Mouse (Mus musculus): Measurements from ENCODE around the gene Mfsd14a. TPM values are rescaled to one million over a fixed set of nuclear protein-coding genes. Genes with fewer than 3 reads are reported as not detected.

The Mfsd14a gene
- polyA plus RNA-seq, 1 experiment from 2014 or later = 67.4 TPM

- Histone ChIP-seq H3K27me3 (replicated peaks; ENCODE audit: control insufficient read depth, insufficient read depth, low read length) (no peaks in the 10 kb centered on the region), H3K4me2 (no peak overlapping the region), H3K4me3 (ENCODE audit: low read depth, low read length) (no peak overlapping the region), H3K9ac (ENCODE audit: low read depth, low read length) (no peak overlapping the region), H3K9me3 (ENCODE audit: control insufficient read depth, low read length) (no peaks in the 10 kb centered on the region), H3K27ac (ENCODE audit: low read depth, low read length) (no peak overlapping the region), H3K36me3 (ENCODE audit: control insufficient read depth, insufficient read depth, low read length) (peaks cover 15% of the 10 kb centered on the region; the same call in 1 of the 2 replicates), H3K4me1 (replicated peaks; ENCODE audit: control insufficient read depth, insufficient read depth, low read length) (no peaks in the 10 kb centered on the region)
- 87% methylated on average over 1 of the region's 1 CpGs for WGBS
- ATAC-seq (replicated peaks; ENCODE audit: low FRiP score) (no peak), DNase-seq (ENCODE audit: low spot score) (no peak)
These were observed 31.0 kb downstream of the Mfsd14a start for GRCm38 (mm10) chr3:116631459-116631858.

GRCm38 (mm10) chr3:116622641-116623040 lies 39.8 kb downstream of the Mfsd14a start:
- Histone ChIP-seq H3K4me1 (replicated peaks; ENCODE audit: control insufficient read depth, insufficient read depth, low read length) (no peaks in the 10 kb centered on the region), H3K9ac (ENCODE audit: low read depth, low read length) (no peak overlapping the region), H3K9me3 (ENCODE audit: control insufficient read depth, low read length) (no peaks in the 10 kb centered on the region), H3K4me3 (ENCODE audit: low read depth, low read length) (no peak overlapping the region), H3K27me3 (replicated peaks; ENCODE audit: control insufficient read depth, insufficient read depth, low read length) (no peaks in the 10 kb centered on the region), H3K27ac (ENCODE audit: low read depth, low read length) (no peak overlapping the region), H3K4me2 (no peak overlapping the region), H3K36me3 (ENCODE audit: control insufficient read depth, insufficient read depth, low read length) (peaks cover 21% of the 10 kb centered on the region)
- no peak for ATAC-seq (replicated peaks; ENCODE audit: low FRiP score)
- WGBS = 92% methylated on average over 7 of the region's 7 CpGs
- DNase-seq (ENCODE audit: low spot score) = no peak

- no peak overlapping the region for H3K4me2 ChIP-seq
- no peak overlapping the region for H3K9ac ChIP-seq (ENCODE audit: low read depth, low read length)
- 74% methylated on average over 7 of the region's 7 CpGs for WGBS
- no peaks in the 10 kb centered on the region for H3K4me1 ChIP-seq (replicated peaks; ENCODE audit: control insufficient read depth, insufficient read depth, low read length)
- peaks cover 21% of the 10 kb centered on the region for H3K36me3 ChIP-seq (ENCODE audit: control insufficient read depth, insufficient read depth, low read length)
- no peaks in the 10 kb centered on the region for H3K9me3 ChIP-seq (ENCODE audit: control insufficient read depth, low read length)
- H3K4me3 ChIP-seq (ENCODE audit: low read depth, low read length) = no peak overlapping the region
- DNase-seq (ENCODE audit: low spot score) (no peak), ATAC-seq (replicated peaks; ENCODE audit: low FRiP score) (peak; percentile 77)
- no peak overlapping the region for H3K27ac ChIP-seq (ENCODE audit: low read depth, low read length)
- H3K27me3 ChIP-seq (replicated peaks; ENCODE audit: control insufficient read depth, insufficient read depth, low read length) = no peaks in the 10 kb centered on the region
These were observed 41.7 kb downstream of the Mfsd14a start for GRCm38 (mm10) chr3:116620636-116621370.

GRCm38 (mm10) chr3:116618855-116619254 lies 43.6 kb downstream of the Mfsd14a start:
- no peak for ATAC-seq (replicated peaks; ENCODE audit: low FRiP score)
- H3K4me3 ChIP-seq (ENCODE audit: low read depth, low read length) = no peak overlapping the region

GRCm38 (mm10) chr3:116615318-116616068 lies 47.0 kb downstream of the Mfsd14a start:
- WGBS = 77% methylated on average over 8 of the region's 8 CpGs

More at GRCm38 (mm10) chr3:116618855-116619254, 43.6 kb downstream of the Mfsd14a start:
- H3K27me3 ChIP-seq (replicated peaks; ENCODE audit: control insufficient read depth, insufficient read depth, low read length) = no peaks in the 10 kb centered on the region
- 62% methylated on average over 6 of the region's 6 CpGs for WGBS
- H3K36me3 ChIP-seq (ENCODE audit: control insufficient read depth, insufficient read depth, low read length) = peaks cover 26% of the 10 kb centered on the region
- no peak for DNase-seq (ENCODE audit: low spot score)
- no peak overlapping the region for H3K4me2 ChIP-seq
- no peaks in the 10 kb centered on the region for H3K9me3 ChIP-seq (ENCODE audit: control insufficient read depth, low read length)
- H3K4me1 ChIP-seq (replicated peaks; ENCODE audit: control insufficient read depth, insufficient read depth, low read length) = no peaks in the 10 kb centered on the region
- H3K9ac ChIP-seq (ENCODE audit: low read depth, low read length) = no peak overlapping the region
- no peak overlapping the region for H3K27ac ChIP-seq (ENCODE audit: low read depth, low read length)

GRCm38 (mm10) chr3:116614295-116614892 lies 48.1 kb downstream of the Mfsd14a start, which contains the start of gene Trmt13:
Gene Trmt13 (minus strand): TSS chr3:116614587.
- H3K9ac ChIP-seq (ENCODE audit: low read depth, low read length) = no peak within 1 kb of the TSS
- H3K9me3 ChIP-seq (ENCODE audit: control insufficient read depth, low read length) = no peaks in the 10 kb centered on the region
- H3K4me1 ChIP-seq (replicated peaks; ENCODE audit: control insufficient read depth, insufficient read depth, low read length) = no peaks in the 10 kb centered on the region
- no peak for DNase-seq (ENCODE audit: low spot score)
- no peak within 1 kb of the TSS for H3K27ac ChIP-seq (ENCODE audit: low read depth, low read length)
- H3K4me3 ChIP-seq (ENCODE audit: low read depth, low read length) = no peak within 1 kb of the TSS
- peak; percentile 30 for ATAC-seq (replicated peaks; ENCODE audit: low FRiP score)
- H3K27me3 ChIP-seq (replicated peaks; ENCODE audit: control insufficient read depth, insufficient read depth, low read length) = no peaks in the 10 kb centered on the region
- WGBS = 78% methylated on average over 10 of the region's 10 CpGs
- H3K4me2 ChIP-seq = no peak within 1 kb of the TSS
- H3K36me3 ChIP-seq (ENCODE audit: control insufficient read depth, insufficient read depth, low read length) = peaks cover 22% of the 10 kb centered on the region; the same call in 1 of the 2 replicates

More at GRCm38 (mm10) chr3:116615318-116616068, 47.0 kb downstream of the Mfsd14a start:
- DNase-seq (ENCODE audit: low spot score) (no peak), ATAC-seq (replicated peaks; ENCODE audit: low FRiP score) (no peak)
- Histone ChIP-seq H3K27me3 (replicated peaks; ENCODE audit: control insufficient read depth, insufficient read depth, low read length) (no peaks in the 10 kb centered on the region), H3K4me2 (no peak overlapping the region), H3K9me3 (ENCODE audit: control insufficient read depth, low read length) (no peaks in the 10 kb centered on the region), H3K9ac (ENCODE audit: low read depth, low read length) (no peak overlapping the region), H3K4me3 (ENCODE audit: low read depth, low read length) (no peak overlapping the region), H3K36me3 (ENCODE audit: control insufficient read depth, insufficient read depth, low read length) (peaks cover 19% of the 10 kb centered on the region; the same call in 1 of the 2 replicates), H3K4me1 (replicated peaks; ENCODE audit: control insufficient read depth, insufficient read depth, low read length) (no peaks in the 10 kb centered on the region), H3K27ac (ENCODE audit: low read depth, low read length) (no peak overlapping the region)

- Histone ChIP-seq H3K4me1 (replicated peaks; ENCODE audit: control insufficient read depth, insufficient read depth, low read length) (no peaks in the 10 kb centered on the region), H3K27me3 (replicated peaks; ENCODE audit: control insufficient read depth, insufficient read depth, low read length) (no peaks in the 10 kb centered on the region), H3K9ac (ENCODE audit: low read depth, low read length) (no peak overlapping the region), H3K4me2 (no peak overlapping the region), H3K4me3 (ENCODE audit: low read depth, low read length) (no peak overlapping the region), H3K9me3 (ENCODE audit: control insufficient read depth, low read length) (no peaks in the 10 kb centered on the region), H3K27ac (ENCODE audit: low read depth, low read length) (no peak overlapping the region), H3K36me3 (ENCODE audit: control insufficient read depth, insufficient read depth, low read length) (peaks cover 10% of the 10 kb centered on the region; the same call in 1 of the 2 replicates)
- 83% methylated on average over 9 of the region's 9 CpGs for WGBS
- no peak for ATAC-seq (replicated peaks; ENCODE audit: low FRiP score)
- no peak for DNase-seq (ENCODE audit: low spot score)
These were observed 57.9 kb downstream of the Mfsd14a start for GRCm38 (mm10) chr3:116604570-116604969.

GRCm38 (mm10) chr3:116601781-116602180 lies 60.7 kb downstream of the Mfsd14a start:
- Histone ChIP-seq H3K36me3 (ENCODE audit: control insufficient read depth, insufficient read depth, low read length) (no peaks in the 10 kb centered on the region), H3K4me2 (no peak overlapping the region), H3K9ac (ENCODE audit: low read depth, low read length) (no peak overlapping the region), H3K27me3 (replicated peaks; ENCODE audit: control insufficient read depth, insufficient read depth, low read length) (no peaks in the 10 kb centered on the region), H3K4me1 (replicated peaks; ENCODE audit: control insufficient read depth, insufficient read depth, low read length) (no peaks in the 10 kb centered on the region), H3K9me3 (ENCODE audit: control insufficient read depth, low read length) (no peaks in the 10 kb centered on the region), H3K4me3 (ENCODE audit: low read depth, low read length) (no peak overlapping the region), H3K27ac (ENCODE audit: low read depth, low read length) (no peak overlapping the region)
- DNase-seq (ENCODE audit: low spot score) (no peak), ATAC-seq (replicated peaks; ENCODE audit: low FRiP score) (no peak)
- 88% methylated on average over 5 of the region's 5 CpGs for WGBS

Data from liver, embryonic 11.5 days (tissue).